Mouse (Mus musculus) C2C12 (cell line): ENCODE data around the gene Map3k20.

Experiments
- CEBPB ChIP-seq: IDR thresholded peaks from one replicate; pipeline ENCODE4 v1.6.1; 2011; ENCODE audit warnings: low read depth, mild to moderate bottlenecking, control low read depth, moderate library complexity
- CTCF ChIP-seq: IDR thresholded peaks from one replicate; pipeline ENCODE4 v1.5.1; 2011; ENCODE audit not compliant: control insufficient read depth, insufficient read depth, insufficient read length
- MAX ChIP-seq: IDR thresholded peaks from one replicate; pipeline ENCODE4 v1.6.1; 2011; ENCODE audit warnings: mild to moderate bottlenecking, control low read depth
- MYOG ChIP-seq: IDR thresholded peaks from one replicate; pipeline ENCODE4 v1.6.1; 2011; ENCODE audit not compliant: control insufficient read depth, insufficient read length; ENCODE audit errors: extremely low read depth
- USF1 ChIP-seq: IDR thresholded peaks from one replicate; pipeline ENCODE4 v1.6.1; 2011; ENCODE audit warnings: low read depth, mild to moderate bottlenecking, control low read depth, moderate library complexity

DNA sequence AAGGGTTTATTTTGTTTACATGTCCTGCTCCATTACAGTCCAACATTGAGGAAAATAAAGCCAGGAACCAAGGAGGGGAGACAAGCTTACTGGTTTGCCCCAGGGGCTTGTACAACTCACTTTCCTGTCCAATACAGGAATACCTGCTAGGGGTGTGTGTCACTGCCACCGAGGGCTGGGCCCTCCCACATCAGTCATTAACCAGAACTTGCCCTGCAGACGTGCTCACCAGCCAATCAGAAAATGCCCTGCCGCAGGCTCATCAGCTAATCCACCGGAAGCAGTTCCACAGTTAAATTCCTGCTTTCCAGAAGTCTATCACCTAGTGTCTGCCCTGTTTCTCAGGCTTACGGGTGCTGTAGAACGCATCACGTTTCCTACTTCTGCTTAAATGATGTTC lies 206.2 kb downstream of the Map3k20 start:
- no peak for TF ChIP-seq CTCF
- TF ChIP-seq MAX, result no peak
- TF ChIP-seq CEBPB, result no peak
- TF ChIP-seq MYOG, result no peak
- TF ChIP-seq USF1, result no peak
